Mouse (Mus musculus) adrenal gland, adult (tissue): ENCODE results near the gene Ovol3.
"Not testable (repeated sequence)": the region's sequence is repeated elsewhere in the genome, so short reads cannot be mapped to it uniquely, and the experiment has no call there.

Experiments used
- DNase-seq, 2 experiments: peaks; one replicate each; pipeline ENCODE4 v3.0.0; 2022 to 2023; ENCODE audit warnings: low spot score in 1 of 2; ENCODE audit not compliant: inconsistent age in 2 of 2

Ovol3 gene

DNA sequence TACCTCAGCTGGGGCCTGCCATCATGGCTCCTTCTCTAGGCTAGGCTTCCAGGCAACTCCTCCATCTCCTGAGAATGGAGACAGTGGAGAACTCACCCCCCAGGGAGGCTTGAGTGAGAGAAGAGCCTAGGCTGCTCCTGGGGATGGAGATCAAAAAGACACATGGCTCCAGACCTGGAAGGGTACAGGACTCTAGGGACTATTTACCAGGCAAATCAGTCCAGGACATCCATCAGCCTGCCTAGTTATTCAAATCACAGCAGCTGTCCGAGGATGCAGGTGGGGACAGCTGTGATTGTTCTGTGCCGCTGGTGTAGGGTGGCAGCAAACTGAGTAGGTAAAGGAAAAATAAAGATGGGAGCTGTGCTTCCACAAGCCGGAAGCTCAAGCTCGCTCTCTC lies at the start of gene Ovol3:
Ovol3 (minus strand) TSS at position 101 of the 400 bp plus-strand sequence.
- DNase-seq, result no peak

DNA sequence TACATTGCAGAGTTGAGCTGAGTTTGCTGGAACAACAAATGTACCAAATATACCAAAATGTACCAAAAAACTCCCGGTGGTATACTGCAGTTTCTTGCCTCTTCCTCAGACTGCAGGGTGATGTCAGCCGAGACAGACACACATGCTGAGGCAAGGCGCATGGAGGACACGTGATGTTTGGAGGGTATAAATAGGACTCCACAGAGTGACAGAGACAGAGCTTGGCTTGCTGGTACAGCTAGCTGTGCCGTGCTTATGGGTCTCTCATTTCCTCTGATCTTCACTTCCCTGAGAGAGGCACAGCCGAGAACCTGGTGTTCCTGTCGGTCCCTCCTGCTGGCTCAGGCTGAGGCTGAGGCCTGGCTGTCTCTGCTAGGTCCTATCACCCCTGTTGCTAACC lies 47.2 kb upstream of the Ovol3 start:
- DNase-seq, result no peak

DNA sequence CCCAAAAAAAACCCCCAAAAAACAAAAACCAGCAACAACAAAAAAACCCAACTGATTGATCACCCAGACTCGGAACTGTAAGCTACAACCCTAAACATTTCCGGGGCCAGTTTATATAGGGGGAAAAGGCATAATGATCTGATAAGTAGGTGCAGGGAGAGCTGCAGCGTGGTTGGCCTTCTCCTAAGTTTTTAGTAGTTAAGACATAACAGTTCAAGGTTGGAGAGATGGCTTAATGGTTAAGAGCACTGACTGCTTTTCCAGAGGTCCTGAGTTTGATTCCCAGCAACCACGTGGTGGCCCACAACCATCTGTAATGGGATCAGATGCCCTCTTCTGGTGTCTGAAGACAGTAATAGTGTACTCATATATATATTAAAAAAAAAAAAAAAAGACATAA lies 46.0 kb upstream of the Ovol3 start:
- DNase-seq, result no peak

DNA sequence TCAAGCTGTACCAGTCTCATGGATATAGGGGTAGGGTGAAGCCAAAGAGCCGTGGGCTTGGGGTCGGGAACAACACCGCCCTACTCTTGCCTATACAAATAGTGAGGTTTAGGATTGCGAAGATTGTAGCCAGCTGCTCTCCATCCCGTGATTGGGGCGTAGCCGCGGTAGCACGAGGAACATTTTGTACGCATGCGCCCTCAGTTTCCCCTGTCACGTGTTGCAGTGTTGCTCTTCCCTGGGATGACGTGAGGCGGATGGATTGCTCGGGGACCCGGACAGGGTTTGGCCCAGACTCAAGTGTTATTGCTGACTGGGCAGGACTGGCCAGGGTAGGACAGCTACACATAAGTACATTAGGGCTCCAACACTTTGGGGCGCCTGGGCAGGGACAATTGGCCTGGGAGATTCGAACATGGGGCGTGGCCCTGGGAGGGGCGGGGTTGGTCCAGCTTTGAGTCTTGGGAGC lies 45.2 kb upstream of the Ovol3 start:
- DNase-seq, result peak; percentile 92 to 96

DNA sequence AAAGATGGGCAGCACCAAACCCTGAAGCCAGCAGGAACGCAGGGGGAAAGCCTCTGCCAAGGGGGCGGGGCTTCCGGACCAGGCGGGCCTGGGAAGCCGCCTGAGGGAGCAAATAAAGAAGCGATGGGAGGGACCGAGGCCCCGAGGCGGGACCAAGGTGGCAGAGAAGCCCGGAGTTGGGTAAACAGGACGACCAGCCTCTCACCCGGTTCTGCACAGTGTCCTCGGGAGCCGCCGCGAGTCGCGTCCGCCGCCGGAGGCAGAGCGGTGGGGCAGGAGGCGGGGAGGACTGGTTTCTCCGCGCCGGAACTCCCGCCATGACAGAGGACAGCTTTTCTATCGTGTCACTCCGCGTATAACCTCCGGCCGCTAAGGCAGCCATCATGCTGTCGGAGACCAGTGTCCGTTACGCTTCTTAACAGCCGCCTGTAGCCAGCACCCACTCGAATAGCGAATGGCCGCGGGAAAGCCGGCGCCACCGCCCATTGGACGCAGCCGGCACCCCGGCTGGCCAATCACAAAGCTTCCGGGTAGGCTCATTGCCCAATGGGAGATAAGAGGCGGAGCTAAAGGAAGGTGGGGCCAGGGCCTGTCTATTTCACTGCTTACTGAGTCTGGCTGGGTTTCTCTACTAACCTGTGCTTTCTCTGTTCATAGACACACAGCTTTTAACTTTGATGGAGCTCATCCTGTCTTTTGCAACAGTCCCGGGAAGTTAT lies 44.6 kb upstream of the Ovol3 start, which contains the start of the genes Thap8 and Wdr62:
Thap8 (plus strand) TSS at position 144 of the 719 bp plus-strand sequence.
Wdr62 (minus strand) TSS at position 469 of the 719 bp plus-strand sequence.
- DNase-seq, result peak; percentile 93 to 97

DNA sequence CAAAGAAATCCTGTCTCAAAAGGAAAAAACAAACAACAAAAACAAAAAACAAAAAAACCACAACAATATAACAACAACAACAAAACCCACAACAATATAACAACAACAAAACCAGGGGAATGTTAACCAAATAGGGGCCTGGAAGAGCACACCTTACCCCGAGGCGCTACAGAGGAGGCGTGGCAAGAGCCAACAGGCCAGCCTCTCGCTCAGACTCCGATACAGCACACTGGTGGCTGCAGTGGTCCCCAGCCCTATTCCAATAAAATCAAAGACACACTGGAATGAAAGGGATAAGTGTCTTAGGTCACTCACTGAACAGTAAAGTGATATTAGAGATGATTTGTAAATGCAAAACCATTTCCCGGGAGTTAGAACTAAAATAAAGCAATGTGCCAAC lies 44.0 kb upstream of the Ovol3 start:
- no peak for DNase-seq

DNA sequence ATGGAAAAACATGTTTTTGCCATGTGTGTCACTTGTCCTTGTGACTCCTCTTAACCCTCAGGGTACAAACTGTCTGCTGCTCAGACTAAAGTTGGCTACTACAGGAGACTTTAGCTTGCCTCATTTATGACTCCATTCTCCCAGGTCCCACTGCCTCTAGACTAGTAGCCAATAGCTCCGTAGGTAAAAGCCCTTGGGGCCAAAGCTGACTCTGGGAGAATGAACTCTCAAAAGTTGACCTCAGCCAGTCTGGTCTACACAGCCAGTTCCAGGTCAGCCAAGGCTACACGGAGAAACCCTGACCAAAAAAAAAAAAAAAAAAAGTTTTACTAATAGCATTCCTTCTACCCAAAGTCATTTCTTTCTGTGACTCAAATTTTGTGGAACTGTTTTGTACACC lies 43.4 kb upstream of the Ovol3 start:
- no peak for DNase-seq

DNA sequence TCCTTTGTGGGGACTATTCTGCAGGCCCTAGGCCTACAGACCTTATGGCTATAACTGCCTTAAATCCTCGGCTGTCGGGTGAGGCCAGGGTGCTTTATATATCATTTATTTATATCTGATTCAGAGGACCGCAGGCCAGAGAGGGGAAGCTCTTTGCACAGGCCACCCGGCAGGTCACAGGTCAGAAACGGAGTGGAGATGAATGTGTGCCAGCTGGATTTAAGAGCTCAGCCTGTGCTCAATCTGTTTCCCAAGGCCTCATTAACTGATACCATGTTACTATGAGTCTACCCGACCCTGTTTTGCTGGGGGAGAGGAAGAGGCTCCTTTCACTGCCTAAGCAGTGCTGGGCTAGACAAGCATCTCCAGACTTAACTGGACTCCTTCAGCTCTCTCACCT lies 38.9 kb upstream of the Ovol3 start:
- DNase-seq, result peak in 1 of 2 experiments; percentile 41

DNA sequence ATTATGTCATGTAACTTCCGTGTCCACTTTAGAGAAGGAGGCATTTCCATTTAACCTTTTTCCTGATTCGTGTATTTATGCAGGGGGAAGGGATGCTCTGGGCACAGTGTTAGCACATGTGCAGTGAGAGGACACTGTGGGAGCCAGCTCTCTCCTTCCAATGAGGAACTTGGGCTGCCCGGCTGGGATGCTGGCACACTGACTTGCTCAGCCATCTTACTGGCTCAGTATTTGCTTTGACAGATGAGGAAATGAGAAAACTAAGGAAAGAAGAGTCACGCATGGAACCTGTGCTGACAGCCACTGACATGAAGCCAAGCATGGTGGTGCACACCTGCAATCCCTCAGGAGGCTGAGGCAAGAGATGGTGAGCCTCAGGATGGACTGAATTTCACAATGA lies 34.1 kb upstream of the Ovol3 start:
- no peak for DNase-seq

DNA sequence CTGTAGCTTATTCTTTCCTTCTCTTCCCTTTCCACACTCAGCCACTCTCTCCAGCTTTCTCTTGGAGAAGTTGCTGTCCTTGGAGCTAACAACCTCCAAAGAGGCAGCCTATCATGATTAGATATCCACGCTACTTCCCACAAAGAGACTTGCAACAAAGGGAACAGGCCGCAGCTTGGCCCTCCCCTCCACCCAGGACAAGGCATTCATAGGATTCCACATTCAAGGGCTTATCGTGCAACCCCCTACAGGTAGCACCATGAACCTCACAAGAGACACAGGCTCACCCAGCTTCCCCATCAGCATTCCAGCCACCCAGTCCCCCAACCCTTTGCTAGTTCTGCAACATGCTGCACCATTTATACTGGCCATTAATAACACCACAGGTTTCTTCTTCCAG lies 31.3 kb upstream of the Ovol3 start:
- no peak for DNase-seq

DNA sequence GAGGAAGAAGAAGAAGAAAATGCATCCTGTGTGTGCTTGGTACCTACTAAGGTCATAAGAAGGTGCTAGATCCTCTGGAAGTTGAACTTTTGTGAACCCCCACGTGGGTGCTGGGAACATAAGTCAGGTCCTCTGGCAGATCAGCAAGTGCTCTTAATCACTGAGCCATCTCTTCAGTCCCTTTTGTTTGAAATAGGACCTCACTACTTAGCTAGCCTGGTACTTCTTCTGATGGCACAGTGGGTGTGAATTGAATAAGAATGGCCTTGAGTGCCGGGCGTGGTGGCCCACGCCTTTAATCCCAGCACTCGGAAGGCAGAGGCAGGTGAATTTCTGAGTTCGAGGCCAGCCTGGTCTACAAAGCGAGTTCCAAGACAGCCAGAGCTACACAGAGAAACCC lies 30.4 kb upstream of the Ovol3 start:
- DNase-seq, result no peak

DNA sequence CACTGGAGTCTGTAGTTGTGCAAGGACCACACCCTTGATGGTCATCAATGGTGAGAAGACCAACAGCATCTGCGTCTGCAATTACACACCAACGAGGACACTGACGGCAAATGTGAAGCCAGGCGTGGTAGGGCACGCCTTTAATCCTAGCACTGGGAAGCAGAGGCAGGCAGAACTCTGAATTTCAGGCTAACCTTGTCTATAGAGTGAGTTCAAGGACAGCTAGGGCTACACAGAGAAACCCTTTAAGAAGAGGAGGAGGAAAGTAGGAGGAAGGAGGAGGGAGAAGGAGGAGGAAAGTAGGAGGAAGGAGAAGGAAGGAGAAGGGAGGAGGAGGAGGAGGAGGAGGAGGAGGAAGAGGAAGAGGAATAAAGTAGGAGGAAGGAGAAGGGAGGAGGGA lies 30.0 kb upstream of the Ovol3 start:
- no peak for DNase-seq

DNA sequence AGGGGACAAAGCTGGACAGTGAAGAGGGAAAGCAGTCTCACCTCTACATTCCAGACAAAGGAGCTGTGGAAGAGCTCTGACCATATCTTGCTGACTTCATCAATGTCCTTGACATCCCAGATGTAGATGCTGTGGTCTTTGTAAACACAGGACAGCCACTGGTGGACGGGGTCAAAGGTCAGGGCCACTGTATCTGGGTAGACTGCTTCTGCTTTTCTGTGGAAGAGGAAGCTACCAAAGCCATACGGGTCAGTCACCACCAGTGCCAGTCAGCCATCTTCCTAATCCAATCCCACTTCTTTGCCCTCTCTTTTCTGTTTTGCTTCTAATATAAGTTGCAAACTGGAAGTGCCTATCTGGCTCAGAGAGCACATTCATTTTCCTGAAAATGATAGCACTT lies 29.5 kb upstream of the Ovol3 start:
- DNase-seq, result peak; percentile 38 to 52

DNA sequence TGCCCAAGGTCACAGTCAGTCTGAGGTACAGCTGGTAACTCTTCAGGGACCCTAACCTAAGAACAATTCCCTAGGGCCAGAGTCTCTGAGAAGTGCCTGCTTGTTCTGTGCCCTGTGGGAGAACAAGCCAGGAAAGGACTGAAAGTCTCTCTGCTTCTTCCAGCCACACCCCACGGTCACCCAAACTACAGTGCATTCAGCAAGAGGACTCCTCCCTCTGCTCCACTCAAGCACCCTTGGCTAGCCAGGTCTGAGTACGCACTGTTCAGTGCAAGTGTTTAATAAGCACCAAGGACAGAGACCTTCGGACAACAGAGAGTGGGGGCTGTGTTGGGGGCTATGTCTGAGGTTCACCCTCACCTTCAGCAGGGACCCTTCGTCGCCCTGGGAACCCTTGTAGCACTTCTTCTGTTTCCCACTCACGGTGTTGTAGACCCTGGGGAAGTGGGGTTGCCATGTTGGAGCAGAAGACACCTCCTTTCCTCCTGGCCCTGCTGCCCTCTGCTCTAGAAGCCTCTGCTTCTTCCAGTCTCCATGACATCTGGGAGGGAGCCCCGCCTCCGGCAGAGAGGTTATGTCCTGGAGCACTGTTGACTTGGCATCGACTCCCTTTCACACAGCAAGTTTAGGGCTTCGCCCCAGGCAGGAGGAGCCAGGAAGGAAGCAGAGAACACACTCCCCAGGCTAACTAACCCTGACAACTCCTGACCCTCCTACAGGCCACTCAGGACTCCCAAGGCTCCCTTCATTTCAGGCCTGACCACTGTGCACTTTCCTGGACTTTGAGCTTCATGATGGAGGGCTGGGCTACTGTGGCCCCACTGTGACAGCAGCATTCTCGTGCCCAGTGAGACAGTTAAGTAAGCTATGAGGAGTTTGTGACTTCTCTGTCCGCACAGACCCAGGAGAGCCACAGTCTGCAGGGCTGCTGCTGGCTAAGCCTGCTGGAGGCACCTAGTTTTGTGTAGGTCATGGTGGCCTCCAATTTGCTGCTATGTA lies 16.7 kb upstream of the Ovol3 start:
- peak; percentile 35 to 72 for DNase-seq

DNA sequence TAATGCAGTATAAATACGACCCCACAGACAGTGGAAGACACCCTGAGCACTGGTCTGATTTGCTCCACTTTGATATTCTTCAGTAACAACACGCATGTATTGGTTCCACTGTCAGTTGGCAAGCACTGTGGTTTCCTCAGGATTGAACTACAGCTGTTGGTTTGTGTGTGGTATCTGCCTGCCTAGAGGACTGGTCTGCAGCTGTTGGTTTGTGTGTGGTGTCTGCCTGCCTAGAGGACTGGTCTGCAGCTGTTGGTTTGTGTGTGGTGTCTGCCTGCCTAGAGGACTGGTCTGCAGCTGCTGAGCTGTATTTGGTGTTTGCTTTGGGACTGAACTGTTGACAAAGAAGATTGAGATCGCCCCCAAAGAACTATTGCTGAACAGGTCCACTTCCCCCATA lies 1.8 kb upstream of the Ovol3 start:
- not testable (repeated sequence) for DNase-seq

DNA sequence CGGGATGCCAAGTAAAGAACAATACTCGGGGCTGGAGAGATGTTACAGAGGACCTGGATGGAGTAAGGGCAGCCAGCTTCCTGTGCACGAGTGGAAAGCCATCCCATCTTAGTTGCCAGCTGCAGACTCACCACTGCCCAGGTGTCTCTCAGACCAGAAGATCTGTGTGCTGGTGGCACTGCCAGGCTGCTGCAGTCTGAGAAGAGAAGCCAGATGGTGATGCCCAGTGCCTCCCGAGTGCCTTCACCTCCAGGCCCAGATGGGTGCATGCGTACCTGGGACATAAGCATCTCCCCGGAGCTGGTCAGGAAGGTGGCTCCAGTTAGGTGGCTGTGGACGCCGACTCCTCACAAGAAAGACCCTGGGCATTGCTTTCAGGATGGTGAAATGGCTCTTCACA lies 434 bp downstream of the Ovol3 start:
- no peak for DNase-seq

DNA sequence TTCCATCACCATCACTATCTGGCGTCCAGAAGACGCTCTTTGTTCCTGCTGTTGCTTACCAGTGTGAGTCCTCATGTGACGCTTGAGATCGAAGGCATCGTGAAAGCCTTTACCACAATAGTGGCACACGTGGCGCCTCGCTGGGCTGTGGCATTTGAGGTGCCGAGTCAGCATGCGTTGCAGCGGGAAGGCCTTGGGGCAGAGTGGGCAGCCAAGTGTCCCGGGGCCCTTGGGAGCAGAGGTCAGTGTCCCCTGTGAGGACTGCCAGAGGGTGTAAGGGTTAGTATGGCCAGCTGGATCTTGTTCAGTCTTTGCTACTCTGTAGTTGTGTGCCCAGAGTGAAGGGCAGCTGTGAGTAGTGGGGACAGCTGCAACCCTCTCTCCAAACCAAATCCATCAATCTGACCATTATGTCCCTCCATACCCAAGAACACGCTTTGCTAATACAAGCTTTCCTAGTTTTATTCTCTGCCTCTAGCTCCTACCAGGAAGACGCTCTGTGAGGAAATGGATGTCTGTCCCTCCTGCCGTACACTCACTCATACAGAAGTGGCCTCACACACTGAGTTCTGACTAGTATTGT lies 1.2 kb downstream of the Ovol3 start:
- DNase-seq, result peak in 1 of 2 experiments; percentile 25

DNA sequence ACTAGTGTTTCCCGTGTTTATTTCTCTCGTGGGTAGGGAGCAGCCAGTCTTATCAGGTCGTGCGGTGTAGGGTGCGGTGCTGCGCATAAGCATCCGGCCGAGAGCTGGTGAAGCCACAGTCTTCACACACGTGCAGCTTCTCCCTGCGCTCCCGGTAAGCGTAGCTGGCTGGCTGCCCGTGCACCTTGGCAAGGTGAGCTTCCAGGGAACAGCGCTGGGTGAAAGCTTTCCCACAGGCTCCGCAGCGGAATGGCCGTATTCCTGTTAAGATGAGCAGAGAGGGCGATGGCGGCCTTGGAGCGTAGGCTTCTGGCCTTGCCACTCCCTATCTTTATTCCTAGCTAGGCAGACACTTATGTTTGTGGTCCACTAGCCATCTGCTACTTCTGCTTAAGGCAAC lies 2.1 kb downstream of the Ovol3 start:
- peak in 1 of 2 experiments; percentile 48 for DNase-seq

DNA sequence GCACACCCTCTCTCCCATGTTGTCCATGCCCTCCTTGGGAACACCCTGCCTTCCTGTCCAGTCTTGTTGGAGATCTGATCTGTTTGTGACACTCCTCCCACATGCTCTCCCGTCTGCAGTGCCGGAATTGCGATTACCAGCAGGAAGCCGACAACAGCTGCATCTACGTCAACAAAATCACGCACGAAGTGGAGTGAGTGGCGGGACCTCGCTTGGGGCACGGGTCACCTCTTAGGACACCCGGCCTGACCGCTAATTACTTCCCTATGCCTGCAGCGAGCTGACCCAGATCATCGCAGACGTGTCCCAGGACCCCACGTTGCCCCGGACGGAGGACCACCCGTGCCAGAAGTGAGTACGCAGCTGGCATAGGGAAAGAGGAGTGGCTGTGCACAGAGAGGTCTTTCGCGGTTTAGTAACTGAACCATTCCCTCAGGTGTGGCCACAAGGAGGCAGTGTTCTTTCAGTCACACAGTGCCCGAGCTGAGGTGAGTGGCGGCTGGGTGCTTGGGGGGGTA lies 2.8 kb downstream of the Ovol3 start:
- peak; percentile 72 to 83 for DNase-seq

DNA sequence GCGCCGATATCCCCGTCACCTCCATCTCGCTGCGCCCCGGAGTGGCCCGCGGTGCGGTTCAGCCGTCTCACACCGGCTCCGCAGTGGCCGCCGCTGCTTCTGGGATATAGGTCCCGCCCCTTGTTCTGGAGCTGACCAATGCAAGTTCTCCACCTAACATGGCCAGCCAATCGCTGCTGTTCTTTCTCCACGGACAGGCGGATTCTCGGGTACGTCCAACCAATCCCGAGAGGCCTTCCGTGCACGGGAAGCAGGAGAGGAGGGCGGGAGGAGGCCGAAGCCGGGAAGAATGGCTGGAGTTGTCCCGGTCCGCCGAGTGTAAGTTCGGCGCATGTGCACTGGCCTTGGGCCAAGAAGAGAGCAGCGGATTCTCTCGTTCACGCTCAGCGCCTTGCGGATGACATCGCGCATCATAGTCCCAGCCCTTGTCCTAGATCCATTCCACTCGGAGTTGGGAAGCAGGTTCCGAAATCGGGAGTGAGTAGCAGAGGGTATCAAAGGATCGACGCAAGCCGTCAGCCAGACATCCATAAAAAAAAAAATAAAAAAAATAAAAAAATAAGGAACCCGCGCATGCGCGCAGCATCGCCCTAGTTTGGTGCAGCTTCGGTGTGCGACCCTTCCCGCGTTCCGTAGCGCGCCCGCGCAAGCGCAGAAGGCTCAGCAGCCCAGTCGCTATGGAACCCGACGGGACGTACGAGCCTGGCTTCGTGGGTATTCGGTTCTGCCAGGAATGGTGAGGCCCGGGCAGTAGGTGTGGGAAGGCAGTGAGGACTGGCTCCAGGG lies 3.7 kb downstream of the Ovol3 start, which contains the start of the genes Polr2i and Tbcb:
Polr2i (plus strand) TSS at position 280 of the 786 bp plus-strand sequence.
Tbcb (minus strand) TSS at position 604 of the 786 bp plus-strand sequence.
- peak; percentile 99 for DNase-seq
